Mouse (Mus musculus): ENCODE measurements around the gene Nxf1. TPM values are rescaled to one million over a fixed set of nuclear protein-coding genes. Genes with fewer than 3 reads are reported as not detected.

The Nxf1 gene
- polyA plus RNA-seq, 1 experiment: 78.5 TPM

- H3ac ChIP-seq (ENCODE audit: control insufficient read depth, insufficient read length, low read depth): peak within 1 kb of the TSS; percentile 92
- H3K79me2 ChIP-seq (ENCODE audit: control insufficient read depth, insufficient read depth): peaks cover 50% of the 10 kb centered on the region
- H3K4me3 ChIP-seq (ENCODE audit: insufficient read depth, poor library complexity, severe bottlenecking): peak within 1 kb of the TSS; percentile 68
- peaks cover 14% of the 10 kb centered on the region for H3K79me3 ChIP-seq (ENCODE audit: low read depth)
- TF ChIP-seq MYOG (IDR thresholded peaks at IDR 0.05; ENCODE audit: control insufficient read depth, extremely low read depth, insufficient read length) (no peak), MAX (IDR thresholded peaks at IDR 0.05) (peak; percentile 15), MYOD1 (IDR thresholded peaks at IDR 0.05; ENCODE audit: control insufficient read depth, insufficient read length, low read depth) (no peak), FOSL1 (IDR thresholded peaks at IDR 0.05; ENCODE audit: insufficient read depth, low read length, poor library complexity, severe bottlenecking) (no peak), CTCF (IDR thresholded peaks at IDR 0.05; ENCODE audit: control insufficient read depth, insufficient read depth, insufficient read length) (no peak), USF1 (IDR thresholded peaks at IDR 0.05; ENCODE audit: low read depth) (no peak), CEBPB (IDR thresholded peaks at IDR 0.05; ENCODE audit: low read depth) (no peak)
- peaks cover 65% of the 10 kb centered on the region for H3K36me3 ChIP-seq (ENCODE audit: control insufficient read depth, insufficient read depth)
- no peaks in the 10 kb centered on the region for H3K27me3 ChIP-seq (ENCODE audit: control insufficient read depth, insufficient read depth, insufficient read length)
Measured at GRCm38 (mm10) chr19:8774086-8774835, 17.4 kb downstream of the Nxf1 start, which contains the start of gene Tmem179b. Gene Tmem179b (minus strand): TSS chr19:8774467.

- no peak for TF ChIP-seq CTCF (IDR thresholded peaks at IDR 0.05; ENCODE audit: control insufficient read depth, insufficient read depth, insufficient read length)
- TF ChIP-seq FOSL1 (IDR thresholded peaks at IDR 0.05; ENCODE audit: insufficient read depth, low read length, poor library complexity, severe bottlenecking): no peak
- TF ChIP-seq CEBPB (IDR thresholded peaks at IDR 0.05; ENCODE audit: low read depth): no peak
- no peak for TF ChIP-seq MAX (IDR thresholded peaks at IDR 0.05)
- no peak for TF ChIP-seq MYOD1 (IDR thresholded peaks at IDR 0.05; ENCODE audit: control insufficient read depth, insufficient read length, low read depth)
- TF ChIP-seq USF1 (IDR thresholded peaks at IDR 0.05; ENCODE audit: low read depth): no peak
- no peak for TF ChIP-seq MYOG (IDR thresholded peaks at IDR 0.05; ENCODE audit: control insufficient read depth, extremely low read depth, insufficient read length)
- H3K27me3 ChIP-seq (ENCODE audit: control insufficient read depth, insufficient read depth, insufficient read length): no peaks in the 10 kb centered on the region
- peaks cover 14% of the 10 kb centered on the region for H3K79me3 ChIP-seq (ENCODE audit: low read depth)
- H3K79me2 ChIP-seq (ENCODE audit: control insufficient read depth, insufficient read depth): peaks cover 50% of the 10 kb centered on the region
- peaks cover 64% of the 10 kb centered on the region for H3K36me3 ChIP-seq (ENCODE audit: control insufficient read depth, insufficient read depth)
- peak overlapping the region; percentile 92 for H3ac ChIP-seq (ENCODE audit: control insufficient read depth, insufficient read length, low read depth)
- peak overlapping the region; percentile 68 for H3K4me3 ChIP-seq (ENCODE audit: insufficient read depth, poor library complexity, severe bottlenecking)
Measured at GRCm38 (mm10) chr19:8774951-8775421, 18.1 kb downstream of the Nxf1 start.

GRCm38 (mm10) chr19:8786008-8786781, 29.3 kb downstream of the Nxf1 start, which contains the start of gene Taf6l:
Gene Taf6l (minus strand): TSS chr19:8786417.
- no peaks in the 10 kb centered on the region for H3K79me3 ChIP-seq (ENCODE audit: low read depth)
- peaks cover 12% of the 10 kb centered on the region for H3K79me2 ChIP-seq (ENCODE audit: control insufficient read depth, insufficient read depth)
- peaks cover 14% of the 10 kb centered on the region for H3K36me3 ChIP-seq (ENCODE audit: control insufficient read depth, insufficient read depth)
- peak within 1 kb of the TSS; percentile 55 for H3K4me3 ChIP-seq (ENCODE audit: insufficient read depth, poor library complexity, severe bottlenecking)
- peak; percentile 20 for TF ChIP-seq MYOD1 (IDR thresholded peaks at IDR 0.05; ENCODE audit: control insufficient read depth, insufficient read length, low read depth)
- TF ChIP-seq CEBPB (IDR thresholded peaks at IDR 0.05; ENCODE audit: low read depth): no peak
- peak; percentile 35 for TF ChIP-seq MAX (IDR thresholded peaks at IDR 0.05)
- no peak for TF ChIP-seq MYOG (IDR thresholded peaks at IDR 0.05; ENCODE audit: control insufficient read depth, extremely low read depth, insufficient read length)
- TF ChIP-seq CTCF (IDR thresholded peaks at IDR 0.05; ENCODE audit: control insufficient read depth, insufficient read depth, insufficient read length): no peak
- TF ChIP-seq FOSL1 (IDR thresholded peaks at IDR 0.05; ENCODE audit: insufficient read depth, low read length, poor library complexity, severe bottlenecking): no peak
- peak; percentile 99 for TF ChIP-seq USF1 (IDR thresholded peaks at IDR 0.05; ENCODE audit: low read depth)
- peak within 1 kb of the TSS; percentile 78 for H3ac ChIP-seq (ENCODE audit: control insufficient read depth, insufficient read length, low read depth)
- no peaks in the 10 kb centered on the region for H3K27me3 ChIP-seq (ENCODE audit: control insufficient read depth, insufficient read depth, insufficient read length)

GRCm38 (mm10) chr19:8788521-8788920, 31.6 kb downstream of the Nxf1 start:
- Histone ChIP-seq H3K4me3 (ENCODE audit: insufficient read depth, poor library complexity, severe bottlenecking) (no peak overlapping the region), H3K36me3 (ENCODE audit: control insufficient read depth, insufficient read depth) (peaks cover 23% of the 10 kb centered on the region), H3K27me3 (ENCODE audit: control insufficient read depth, insufficient read depth, insufficient read length) (no peaks in the 10 kb centered on the region), H3K79me3 (ENCODE audit: low read depth) (no peaks in the 10 kb centered on the region), H3K79me2 (ENCODE audit: control insufficient read depth, insufficient read depth) (peaks cover 12% of the 10 kb centered on the region), H3ac (ENCODE audit: control insufficient read depth, insufficient read length, low read depth) (no peak overlapping the region)
- TF ChIP-seq USF1 (IDR thresholded peaks at IDR 0.05; ENCODE audit: low read depth): no peak
- TF ChIP-seq CEBPB (IDR thresholded peaks at IDR 0.05; ENCODE audit: low read depth): no peak
- no peak for TF ChIP-seq MAX (IDR thresholded peaks at IDR 0.05)
- TF ChIP-seq MYOD1 (IDR thresholded peaks at IDR 0.05; ENCODE audit: control insufficient read depth, insufficient read length, low read depth): no peak
- no peak for TF ChIP-seq MYOG (IDR thresholded peaks at IDR 0.05; ENCODE audit: control insufficient read depth, extremely low read depth, insufficient read length)
- TF ChIP-seq FOSL1 (IDR thresholded peaks at IDR 0.05; ENCODE audit: insufficient read depth, low read length, poor library complexity, severe bottlenecking): no peak
- no peak for TF ChIP-seq CTCF (IDR thresholded peaks at IDR 0.05; ENCODE audit: control insufficient read depth, insufficient read depth, insufficient read length)

GRCm38 (mm10) chr19:8789171-8789570, 32.3 kb downstream of the Nxf1 start:
- Histone ChIP-seq H3K4me3 (ENCODE audit: insufficient read depth, poor library complexity, severe bottlenecking) (no peak overlapping the region), H3K36me3 (ENCODE audit: control insufficient read depth, insufficient read depth) (peaks cover 30% of the 10 kb centered on the region), H3ac (ENCODE audit: control insufficient read depth, insufficient read length, low read depth) (no peak overlapping the region), H3K79me2 (ENCODE audit: control insufficient read depth, insufficient read depth) (peaks cover 15% of the 10 kb centered on the region), H3K27me3 (ENCODE audit: control insufficient read depth, insufficient read depth, insufficient read length) (no peaks in the 10 kb centered on the region), H3K79me3 (ENCODE audit: low read depth) (no peaks in the 10 kb centered on the region)
- TF ChIP-seq CEBPB (IDR thresholded peaks at IDR 0.05; ENCODE audit: low read depth) (no peak), MAX (IDR thresholded peaks at IDR 0.05) (no peak), MYOG (IDR thresholded peaks at IDR 0.05; ENCODE audit: control insufficient read depth, extremely low read depth, insufficient read length) (no peak), MYOD1 (IDR thresholded peaks at IDR 0.05; ENCODE audit: control insufficient read depth, insufficient read length, low read depth) (no peak), CTCF (IDR thresholded peaks at IDR 0.05; ENCODE audit: control insufficient read depth, insufficient read depth, insufficient read length) (no peak), USF1 (IDR thresholded peaks at IDR 0.05; ENCODE audit: low read depth) (no peak)

Measured in C2C12 (cell line).